Mouse (Mus musculus) kidney, postnatal 36 days (tissue): Measurements from ENCODE around the gene Olfr1480.

Experiments
- DNase-seq, 2 experiments: peaks; one replicate each; pipeline ENCODE4 v3.0.0; 2021 to 2022; ENCODE audit warnings: mixed read lengths in 2 of 2

Gene Olfr1480

DNA sequence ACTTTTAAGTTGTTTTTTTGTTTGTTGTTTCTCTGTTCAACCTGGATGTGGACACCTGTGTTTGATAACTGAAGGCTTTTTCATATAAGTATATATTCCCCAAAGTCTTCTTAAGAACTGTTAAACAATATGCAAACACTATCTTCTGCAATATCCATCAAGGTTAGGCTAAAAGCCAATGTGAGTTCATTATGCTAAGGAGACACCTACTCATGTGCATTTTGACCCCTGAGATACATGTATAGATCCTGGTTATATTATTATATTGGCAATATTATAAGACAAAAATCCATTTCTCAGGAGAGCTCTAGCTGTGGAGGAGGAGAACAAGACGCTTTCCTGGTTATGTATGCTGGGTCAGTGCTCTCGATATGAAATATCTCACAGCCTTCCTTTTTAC lies at the start of gene Olfr1480:
Gene Olfr1480, plus strand, starts transcription at position 301 of the 400 bp plus-strand sequence.
- DNase-seq: no peak

DNA sequence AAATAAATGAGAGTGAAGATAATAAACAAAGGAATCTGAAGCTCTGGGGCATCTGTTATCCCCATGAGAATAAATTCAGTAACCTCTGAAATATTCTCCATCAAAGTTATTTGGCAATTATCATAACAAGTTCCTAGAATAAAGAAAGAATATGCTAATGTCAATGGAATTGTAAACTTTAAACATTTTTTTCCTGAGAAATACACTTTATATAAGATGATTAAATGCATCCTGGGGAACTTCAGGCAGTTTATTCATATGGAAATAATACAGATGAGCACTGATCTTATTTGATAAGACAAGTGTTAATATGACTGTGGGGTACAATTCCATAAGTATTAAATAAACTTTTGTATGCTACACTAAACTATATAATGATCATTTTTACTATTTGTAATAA lies 47.6 kb upstream of the Olfr1480 start, which contains the start of gene Olfr1475:
Gene Olfr1475, minus strand, starts transcription at position 101 of the 400 bp plus-strand sequence.
- no peak for DNase-seq

DNA sequence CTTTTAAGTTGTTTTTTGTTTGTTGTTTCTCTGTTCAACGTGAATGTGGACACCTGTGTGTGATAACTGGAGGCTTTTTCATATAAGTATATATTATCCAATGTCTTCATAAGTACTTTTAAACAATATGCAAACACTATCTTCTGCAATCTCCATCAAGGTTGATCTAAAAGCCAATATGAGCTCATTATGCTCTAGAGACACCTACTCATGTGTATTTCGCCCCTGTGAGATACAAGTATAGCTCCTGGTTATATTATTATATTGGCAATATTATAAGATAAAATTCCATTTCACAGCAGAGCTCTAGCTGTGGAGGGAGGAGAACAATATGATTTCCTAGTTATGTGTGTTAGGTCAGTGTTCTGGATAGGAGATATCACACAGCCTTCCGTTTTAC lies 27.5 kb upstream of the Olfr1480 start, which contains the start of gene Olfr1477:
Gene Olfr1477, plus strand, starts transcription at position 301 of the 400 bp plus-strand sequence.
- no peak for DNase-seq
